Mouse (Mus musculus): ENCODE measurements at regions not wholly inside any gene's neighbourhood (a gene's known extent, or its start where the extent isn't known, plus 50 kb on each side); places are given as distances from the start of the nearest gene placed in this dataset.
"Not testable (repeated sequence)": the region's sequence is repeated elsewhere in the genome, so short reads cannot be mapped to it uniquely, and the experiment has no call there.

GRCm38 (mm10) chr5:3141841-3142240 lies 199.4 kb upstream of the Cdk6 start:
- DNase-seq (ENCODE audit: low spot score in 2 of 2): not testable (repeated sequence)

- DNase-seq (ENCODE audit: low spot score in 2 of 2): peak; percentile 39 to 42
Observed at GRCm38 (mm10) chr5:3146544-3147295, 194.6 kb upstream of the Cdk6 start.

GRCm38 (mm10) chr5:3149886-3150285 lies 191.4 kb upstream of the Cdk6 start:
- not testable (repeated sequence) for DNase-seq (ENCODE audit: low spot score in 2 of 2)

GRCm38 (mm10) chr5:3150766-3151165 lies 190.5 kb upstream of the Cdk6 start:
- DNase-seq (ENCODE audit: low spot score in 2 of 2): not testable (repeated sequence)

GRCm38 (mm10) chr5:3151534-3152148 lies 189.6 kb upstream of the Cdk6 start:
- peak in 1 of 2 experiments; percentile 3 for DNase-seq (ENCODE audit: low spot score in 2 of 2)

GRCm38 (mm10) chr5:3152149-3152865 lies 189.0 kb upstream of the Cdk6 start:
- peak; percentile 75 to 79 for DNase-seq (ENCODE audit: low spot score in 2 of 2)

- not testable (repeated sequence) for DNase-seq (ENCODE audit: low spot score in 2 of 2)
Observed at GRCm38 (mm10) chr5:3165511-3165910, 175.8 kb upstream of the Cdk6 start.

GRCm38 (mm10) chr5:3166496-3166895 lies 174.8 kb upstream of the Cdk6 start:
- DNase-seq (ENCODE audit: low spot score in 2 of 2): not testable (repeated sequence)

GRCm38 (mm10) chr5:3193592-3193991 lies 147.7 kb upstream of the Cdk6 start:
- not testable (repeated sequence) for DNase-seq (ENCODE audit: low spot score in 2 of 2)

- DNase-seq (ENCODE audit: low spot score in 2 of 2): no peak
Observed at GRCm38 (mm10) chr5:3197952-3198841, 143.1 kb upstream of the Cdk6 start.

GRCm38 (mm10) chr5:3198869-3199550 lies 142.3 kb upstream of the Cdk6 start:
- not testable (repeated sequence) for DNase-seq (ENCODE audit: low spot score in 2 of 2)

GRCm38 (mm10) chr5:3206160-3206559 lies 135.1 kb upstream of the Cdk6 start:
- DNase-seq (ENCODE audit: low spot score in 2 of 2): not testable (repeated sequence)

- not testable (repeated sequence) for DNase-seq (ENCODE audit: low spot score in 2 of 2)
Observed at GRCm38 (mm10) chr5:3208293-3208692, 133.0 kb upstream of the Cdk6 start.

GRCm38 (mm10) chr5:3211284-3211683 lies 130.0 kb upstream of the Cdk6 start:
- no peak for DNase-seq (ENCODE audit: low spot score in 2 of 2)

- DNase-seq (ENCODE audit: low spot score in 2 of 2): no peak
Observed at GRCm38 (mm10) chr5:3216053-3216452, 125.2 kb upstream of the Cdk6 start.

- DNase-seq (ENCODE audit: low spot score in 2 of 2): no peak
Observed at GRCm38 (mm10) chr5:3219230-3219629, 122.1 kb upstream of the Cdk6 start.

- no peak for DNase-seq (ENCODE audit: low spot score in 2 of 2)
Observed at GRCm38 (mm10) chr5:3219770-3220169, 121.5 kb upstream of the Cdk6 start.

- DNase-seq (ENCODE audit: low spot score in 2 of 2): peak in 1 of 2 experiments; percentile 2
Observed at GRCm38 (mm10) chr5:3223819-3224218, 117.5 kb upstream of the Cdk6 start.

- not testable (repeated sequence) for DNase-seq (ENCODE audit: low spot score in 2 of 2)
Observed at GRCm38 (mm10) chr5:3224392-3225054, 116.8 kb upstream of the Cdk6 start.

GRCm38 (mm10) chr5:3225358-3225757 lies 115.9 kb upstream of the Cdk6 start:
- not testable (repeated sequence) for DNase-seq (ENCODE audit: low spot score in 2 of 2)
